Mouse (Mus musculus): Measurements from ENCODE around the gene Ifitm10. TPM values are rescaled to one million over a fixed set of nuclear protein-coding genes. Genes with fewer than 3 reads are reported as not detected.
"Not testable (repeated sequence)": the region's sequence is repeated elsewhere in the genome, so short reads cannot be mapped to it uniquely, and the experiment has no call there.

Ifitm10 gene
- polyA plus RNA-seq, 1 experiment from 2014 or later: 0.97 TPM

DNA sequence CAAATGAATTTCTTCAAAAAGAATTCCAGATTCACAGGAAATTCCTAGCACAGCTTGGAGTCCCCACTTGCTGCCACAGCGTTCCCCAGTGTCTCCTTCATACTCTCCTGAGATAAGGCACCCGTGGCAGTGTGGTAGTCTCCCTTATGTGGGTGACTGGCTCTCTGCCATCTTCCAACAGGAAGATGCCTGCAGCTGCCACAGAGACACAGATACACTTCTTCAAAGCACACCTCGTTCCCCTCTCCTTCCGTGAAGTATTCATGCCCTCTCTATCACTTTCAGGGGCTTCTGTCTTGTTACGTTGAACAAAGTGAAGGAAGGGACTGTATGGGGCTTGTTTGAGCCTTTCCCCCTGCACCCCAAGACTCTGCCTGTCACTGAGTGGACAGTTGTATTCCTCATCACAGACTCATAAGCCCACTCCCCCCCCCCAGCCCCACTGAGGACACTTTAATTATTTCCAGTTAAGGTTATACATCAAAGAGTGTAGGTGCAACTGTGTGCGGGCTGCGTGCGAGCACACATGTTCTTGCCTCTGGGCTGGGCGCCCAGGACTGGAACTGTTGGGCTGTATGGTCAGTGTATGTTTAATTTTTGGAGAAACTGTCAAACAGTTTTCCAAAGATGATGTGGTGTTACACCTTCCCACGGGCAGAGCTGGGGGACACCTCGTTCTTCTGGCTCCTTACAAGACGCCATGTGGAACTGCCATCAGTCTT, 50.0 kb downstream of the Ifitm10 start:
- ATAC-seq (replicated peaks; ENCODE audit: insufficient number of reproducible peaks, low FRiP score, low TSS enrichment, low read depth) (no peak), DNase-seq (ENCODE audit: low spot score) (no peak)
- H3K9me3 ChIP-seq (replicated peaks; ENCODE audit: control insufficient read depth, low read length): no peaks in the 10 kb centered on the region
- no peaks in the 10 kb centered on the region for H3K27me3 ChIP-seq (ENCODE audit: control insufficient read depth, insufficient read depth, low read length)
- H3K27ac ChIP-seq (replicated peaks; ENCODE audit: low read depth, low read length): no peak overlapping the region; the same call in 1 of the 2 replicates
- H3K36me3 ChIP-seq (replicated peaks; ENCODE audit: control insufficient read depth, insufficient read depth, low read depth, low read length): no peaks in the 10 kb centered on the region
- no peaks in the 10 kb centered on the region for H3K4me1 ChIP-seq (ENCODE audit: control insufficient read depth, insufficient read depth, low read length)
- no peak overlapping the region for H3K4me2 ChIP-seq (ENCODE audit: low read depth, low read length)
- no peak overlapping the region for H3K4me3 ChIP-seq (ENCODE audit: low read depth, low read length)
- 83% methylated on average over 12 of the region's 12 CpGs for WGBS
- H3K9ac ChIP-seq (replicated peaks; ENCODE audit: low read length): no peak overlapping the region

DNA sequence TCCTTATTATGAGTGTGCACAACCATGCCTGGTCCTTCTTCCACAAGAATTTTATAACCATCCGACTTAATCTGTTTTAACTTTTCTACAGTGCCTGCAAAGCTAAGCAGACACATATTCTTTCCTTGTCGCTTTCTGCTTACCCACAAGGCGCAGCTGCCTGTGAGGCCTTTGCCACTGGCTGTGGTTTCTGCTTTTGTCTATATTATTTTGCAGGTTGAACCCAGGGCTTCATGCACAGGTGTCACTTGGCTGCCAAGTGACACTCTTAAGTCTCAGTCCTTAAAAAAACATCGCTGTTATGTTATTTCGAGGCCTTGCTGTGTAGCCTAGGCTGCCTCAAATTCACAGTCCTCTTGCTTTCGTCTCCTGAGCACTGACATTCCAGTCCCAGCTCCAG, 50.9 kb downstream of the Ifitm10 start:
- no peak overlapping the region for H3K4me2 ChIP-seq (ENCODE audit: low read depth, low read length)
- H3K36me3 ChIP-seq (replicated peaks; ENCODE audit: control insufficient read depth, insufficient read depth, low read depth, low read length): no peaks in the 10 kb centered on the region
- no peaks in the 10 kb centered on the region for H3K4me1 ChIP-seq (ENCODE audit: control insufficient read depth, insufficient read depth, low read length)
- DNase-seq (ENCODE audit: low spot score) (no peak), ATAC-seq (replicated peaks; ENCODE audit: insufficient number of reproducible peaks, low FRiP score, low TSS enrichment, low read depth) (no peak)
- no peak overlapping the region for H3K9ac ChIP-seq (replicated peaks; ENCODE audit: low read length)
- WGBS: 87% methylated on average over 6 of the region's 6 CpGs
- H3K27ac ChIP-seq (replicated peaks; ENCODE audit: low read depth, low read length): peak overlapping the region; percentile 72
- no peaks in the 10 kb centered on the region for H3K9me3 ChIP-seq (replicated peaks; ENCODE audit: control insufficient read depth, low read length)
- H3K4me3 ChIP-seq (ENCODE audit: low read depth, low read length): no peak overlapping the region
- H3K27me3 ChIP-seq (ENCODE audit: control insufficient read depth, insufficient read depth, low read length): no peaks in the 10 kb centered on the region

DNA sequence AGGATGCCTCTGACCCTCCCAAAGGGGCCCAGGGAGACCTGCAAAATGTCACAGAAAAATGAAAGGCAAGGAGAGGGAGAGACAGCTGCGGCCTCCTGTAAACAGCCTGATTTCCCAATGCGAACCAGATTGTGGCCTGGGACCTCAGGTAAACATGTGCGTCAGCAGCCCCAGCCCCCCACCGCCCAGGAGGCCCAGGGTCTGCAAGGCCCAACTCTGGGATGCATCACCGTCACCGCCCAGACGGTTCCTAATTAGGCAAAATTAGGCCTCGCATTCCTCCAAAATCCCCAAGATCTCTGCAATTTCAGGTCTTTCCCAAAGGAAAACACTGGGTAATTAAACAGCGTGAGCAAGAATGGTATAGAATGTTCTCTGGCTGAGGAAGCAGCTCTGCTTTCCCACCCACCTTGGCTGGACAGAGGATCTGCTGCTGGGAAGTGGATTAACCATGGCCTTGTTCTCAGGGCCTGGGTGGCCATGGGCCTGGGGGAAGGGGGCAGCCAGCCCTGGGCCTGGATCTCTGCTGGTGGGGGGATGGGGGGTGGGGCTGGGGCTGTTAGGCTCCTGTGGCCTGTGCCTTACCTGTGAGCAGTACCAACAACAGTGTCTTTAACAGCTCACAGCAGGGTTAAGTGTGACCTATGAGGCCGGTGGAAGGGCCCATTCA, 51.8 kb downstream of the Ifitm10 start:
- not testable (repeated sequence) for H3K4me2 ChIP-seq (ENCODE audit: low read depth, low read length); H3K27me3 ChIP-seq (ENCODE audit: control insufficient read depth, insufficient read depth, low read length); H3K9me3 ChIP-seq (replicated peaks; ENCODE audit: control insufficient read depth, low read length); H3K4me1 ChIP-seq (ENCODE audit: control insufficient read depth, insufficient read depth, low read length); H3K9ac ChIP-seq (replicated peaks; ENCODE audit: low read length); H3K4me3 ChIP-seq (ENCODE audit: low read depth, low read length); DNase-seq (ENCODE audit: low spot score); H3K36me3 ChIP-seq (replicated peaks; ENCODE audit: control insufficient read depth, insufficient read depth, low read depth, low read length)
- 31% methylated on average over 3 of the region's 10 CpGs for WGBS
- H3K27ac ChIP-seq (replicated peaks; ENCODE audit: low read depth, low read length): peak overlapping the region; percentile 74; the same call in 1 of the 2 replicates
- peak; percentile 67 for ATAC-seq (replicated peaks; ENCODE audit: insufficient number of reproducible peaks, low FRiP score, low TSS enrichment, low read depth)

DNA sequence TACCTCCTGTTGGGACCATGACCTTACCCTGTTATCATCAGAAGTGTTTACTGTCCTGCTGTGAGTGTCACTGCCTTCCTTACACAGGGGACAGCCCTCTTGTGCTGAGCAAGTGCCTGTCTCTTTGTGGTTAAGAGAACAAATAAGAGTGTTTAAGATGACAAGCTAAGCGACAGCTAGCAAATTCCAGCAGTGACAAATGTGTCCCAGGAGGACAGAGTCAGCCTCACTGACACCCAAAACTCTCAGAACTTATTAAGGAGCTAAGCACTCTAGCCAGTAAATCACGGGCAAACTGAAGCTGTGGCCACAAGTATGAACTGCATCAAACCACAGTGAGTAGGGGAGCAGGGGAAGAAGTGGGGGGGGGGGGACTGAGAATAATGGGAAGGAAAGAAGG, 52.6 kb downstream of the Ifitm10 start:
- Histone ChIP-seq H3K4me1 (ENCODE audit: control insufficient read depth, insufficient read depth, low read length) (no peaks in the 10 kb centered on the region), H3K36me3 (replicated peaks; ENCODE audit: control insufficient read depth, insufficient read depth, low read depth, low read length) (no peaks in the 10 kb centered on the region), H3K9ac (replicated peaks; ENCODE audit: low read length) (0 out of 2 replicates have a peak overlapping the region, but pooled peaks have one; percentile 26), H3K27me3 (ENCODE audit: control insufficient read depth, insufficient read depth, low read length) (no peaks in the 10 kb centered on the region), H3K9me3 (replicated peaks; ENCODE audit: control insufficient read depth, low read length) (no peaks in the 10 kb centered on the region), H3K27ac (replicated peaks; ENCODE audit: low read depth, low read length) (peak overlapping the region; percentile 74), H3K4me3 (ENCODE audit: low read depth, low read length) (no peak overlapping the region), H3K4me2 (ENCODE audit: low read depth, low read length) (no peak overlapping the region)
- ATAC-seq (replicated peaks; ENCODE audit: insufficient number of reproducible peaks, low FRiP score, low TSS enrichment, low read depth): no peak
- no peak for DNase-seq (ENCODE audit: low spot score)
- 23% methylated on average over 2 of the region's 2 CpGs for WGBS

DNA sequence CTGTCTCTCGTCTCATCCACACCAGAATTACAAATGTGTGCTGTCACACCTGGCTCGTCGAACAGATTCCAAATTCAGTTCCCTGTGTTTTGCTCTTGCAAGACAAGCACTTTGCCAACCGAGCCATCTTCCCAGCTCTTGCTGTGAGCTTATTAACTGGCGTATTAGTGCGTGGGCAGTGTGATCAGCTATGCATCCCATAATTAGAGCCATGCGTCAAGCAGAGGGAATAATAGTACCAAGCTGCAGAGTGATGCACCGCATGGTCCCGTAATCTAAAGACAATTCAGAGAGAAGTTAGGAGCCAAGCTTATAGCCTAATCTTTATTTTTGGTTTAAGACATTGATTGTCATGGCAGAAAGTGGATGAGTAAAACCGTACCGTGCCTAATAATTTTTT, 54.4 kb downstream of the Ifitm10 start:
- H3K4me3 ChIP-seq (ENCODE audit: low read depth, low read length): no peak overlapping the region
- H3K27me3 ChIP-seq (ENCODE audit: control insufficient read depth, insufficient read depth, low read length): no peaks in the 10 kb centered on the region
- H3K9me3 ChIP-seq (replicated peaks; ENCODE audit: control insufficient read depth, low read length): no peaks in the 10 kb centered on the region
- no peak overlapping the region for H3K27ac ChIP-seq (replicated peaks; ENCODE audit: low read depth, low read length)
- no peak overlapping the region for H3K9ac ChIP-seq (replicated peaks; ENCODE audit: low read length)
- no peaks in the 10 kb centered on the region for H3K36me3 ChIP-seq (replicated peaks; ENCODE audit: control insufficient read depth, insufficient read depth, low read depth, low read length)
- no peak for DNase-seq (ENCODE audit: low spot score)
- H3K4me2 ChIP-seq (ENCODE audit: low read depth, low read length): no peak overlapping the region
- ATAC-seq (replicated peaks; ENCODE audit: insufficient number of reproducible peaks, low FRiP score, low TSS enrichment, low read depth): no peak
- no peaks in the 10 kb centered on the region for H3K4me1 ChIP-seq (ENCODE audit: control insufficient read depth, insufficient read depth, low read length)
- 83% methylated on average over 11 of the region's 11 CpGs for WGBS

DNA sequence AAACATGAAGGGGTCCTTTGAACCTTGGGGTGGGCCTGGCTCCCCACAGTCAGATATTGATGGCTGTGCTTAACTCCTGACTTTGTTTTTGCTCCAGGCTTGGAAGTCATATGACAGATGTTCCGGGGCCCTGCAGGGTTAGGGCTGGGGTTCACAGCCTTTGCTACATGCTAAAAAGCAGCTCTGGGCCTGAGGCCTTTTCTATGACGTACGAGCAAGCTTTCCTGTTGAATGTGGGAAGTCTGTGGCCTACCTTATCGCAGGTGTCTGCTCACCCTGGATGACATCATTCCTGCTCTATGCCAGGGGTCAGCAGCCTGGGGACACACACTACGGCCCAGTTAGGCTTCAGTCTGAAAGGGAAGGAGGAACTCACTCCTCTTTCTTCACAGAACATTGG, 56.3 kb downstream of the Ifitm10 start:
- Histone ChIP-seq H3K4me2 (ENCODE audit: low read depth, low read length) (no peak overlapping the region), H3K36me3 (replicated peaks; ENCODE audit: control insufficient read depth, insufficient read depth, low read depth, low read length) (no peaks in the 10 kb centered on the region), H3K9ac (replicated peaks; ENCODE audit: low read length) (no peak overlapping the region), H3K9me3 (replicated peaks; ENCODE audit: control insufficient read depth, low read length) (no peaks in the 10 kb centered on the region), H3K27ac (replicated peaks; ENCODE audit: low read depth, low read length) (no peak overlapping the region), H3K4me3 (ENCODE audit: low read depth, low read length) (no peak overlapping the region), H3K4me1 (ENCODE audit: control insufficient read depth, insufficient read depth, low read length) (no peaks in the 10 kb centered on the region), H3K27me3 (ENCODE audit: control insufficient read depth, insufficient read depth, low read length) (no peaks in the 10 kb centered on the region)
- 82% methylated on average over 5 of the region's 5 CpGs for WGBS
- DNase-seq (ENCODE audit: low spot score) (no peak), ATAC-seq (replicated peaks; ENCODE audit: insufficient number of reproducible peaks, low FRiP score, low TSS enrichment, low read depth) (no peak)

DNA sequence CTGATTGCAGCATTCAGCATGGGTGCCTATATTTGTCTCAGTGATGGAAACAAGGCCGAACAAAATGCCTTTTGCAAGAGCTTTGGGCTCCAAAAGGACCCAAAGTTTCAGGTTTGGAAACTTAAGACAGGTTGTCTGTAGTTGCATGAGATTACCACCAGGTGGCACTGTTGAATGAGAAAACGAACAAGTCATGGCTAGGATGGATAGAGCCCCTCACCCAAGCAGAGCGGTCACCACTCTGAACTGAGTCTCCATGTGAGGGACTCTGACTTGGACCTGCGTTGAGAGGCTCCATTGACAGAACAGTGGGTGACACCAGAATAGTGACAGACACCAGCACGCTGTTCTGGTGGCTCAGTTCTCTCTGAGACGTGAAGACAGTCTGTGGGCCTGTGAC, 57.0 kb downstream of the Ifitm10 start:
- Histone ChIP-seq H3K9me3 (replicated peaks; ENCODE audit: control insufficient read depth, low read length) (no peaks in the 10 kb centered on the region), H3K27ac (replicated peaks; ENCODE audit: low read depth, low read length) (no peak overlapping the region), H3K9ac (replicated peaks; ENCODE audit: low read length) (no peak overlapping the region), H3K27me3 (ENCODE audit: control insufficient read depth, insufficient read depth, low read length) (no peaks in the 10 kb centered on the region), H3K4me2 (ENCODE audit: low read depth, low read length) (no peak overlapping the region), H3K4me1 (ENCODE audit: control insufficient read depth, insufficient read depth, low read length) (no peaks in the 10 kb centered on the region), H3K4me3 (ENCODE audit: low read depth, low read length) (no peak overlapping the region), H3K36me3 (replicated peaks; ENCODE audit: control insufficient read depth, insufficient read depth, low read depth, low read length) (no peaks in the 10 kb centered on the region)
- WGBS: 40% methylated on average over 6 of the region's 6 CpGs
- DNase-seq (ENCODE audit: low spot score): peak; percentile 79
- peak; percentile 77 for ATAC-seq (replicated peaks; ENCODE audit: insufficient number of reproducible peaks, low FRiP score, low TSS enrichment, low read depth)

DNA sequence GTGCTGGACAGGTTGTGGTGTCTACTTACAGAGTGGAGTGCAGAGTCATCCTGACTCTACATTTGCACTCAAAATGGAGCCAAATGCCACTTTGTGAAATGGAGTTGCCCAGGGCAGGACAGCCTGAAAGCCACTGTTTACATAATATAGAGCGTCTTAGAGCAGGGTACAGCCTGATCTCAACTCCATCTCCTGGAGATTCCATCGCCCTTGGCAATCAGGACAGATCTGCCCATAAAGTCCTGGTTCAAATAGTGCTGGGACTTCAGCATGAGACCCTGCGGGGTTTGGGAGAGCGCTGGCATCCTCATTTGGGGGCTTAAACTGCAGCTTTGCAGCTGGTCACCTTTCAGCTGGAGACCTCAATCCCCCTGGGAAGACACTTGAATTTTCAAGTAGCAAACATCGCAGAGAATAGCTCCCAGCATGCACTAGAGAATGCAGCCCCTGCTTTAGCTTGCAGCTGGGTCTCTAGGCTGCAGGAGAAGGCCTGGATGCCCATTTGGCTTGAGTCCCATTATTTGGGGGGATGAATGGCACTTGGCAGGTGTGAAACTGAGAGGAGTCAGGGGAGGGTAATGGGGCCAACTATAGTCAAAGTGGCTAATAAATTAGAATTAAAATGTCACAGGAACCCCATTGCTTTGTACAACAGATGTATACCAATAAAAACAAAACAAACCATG, 58.8 kb downstream of the Ifitm10 start:
- Histone ChIP-seq H3K4me2 (ENCODE audit: low read depth, low read length) (no peak overlapping the region), H3K36me3 (replicated peaks; ENCODE audit: control insufficient read depth, insufficient read depth, low read depth, low read length) (no peaks in the 10 kb centered on the region), H3K9me3 (replicated peaks; ENCODE audit: control insufficient read depth, low read length) (no peaks in the 10 kb centered on the region), H3K27me3 (ENCODE audit: control insufficient read depth, insufficient read depth, low read length) (no peaks in the 10 kb centered on the region), H3K4me3 (ENCODE audit: low read depth, low read length) (no peak overlapping the region), H3K4me1 (ENCODE audit: control insufficient read depth, insufficient read depth, low read length) (no peaks in the 10 kb centered on the region), H3K9ac (replicated peaks; ENCODE audit: low read length) (no peak overlapping the region), H3K27ac (replicated peaks; ENCODE audit: low read depth, low read length) (no peak overlapping the region)
- ATAC-seq (replicated peaks; ENCODE audit: insufficient number of reproducible peaks, low FRiP score, low TSS enrichment, low read depth): no peak
- no peak for DNase-seq (ENCODE audit: low spot score)
- 58% methylated on average over 5 of the region's 5 CpGs for WGBS

Measured in embryonic facial prominence, embryonic 11.5 days (tissue).